Mouse (Mus musculus) adrenal gland, adult 8-10 months (tissue): ENCODE measurements around the gene Dctn5. TPM values are rescaled to one million over a fixed set of nuclear protein-coding genes. Genes with fewer than 3 reads are reported as not detected.
"Not testable (repeated sequence)": the region's sequence is repeated elsewhere in the genome, so short reads cannot be mapped to it uniquely, and the experiment has no call there.

Experiments used
- DNase-seq: peaks from one replicate; pipeline ENCODE4 v3.0.0; 2022
- total RNA-seq, 4 experiments: library from RNA; stranded (reverse); gene quantifications; 2 replicates each; pipeline ENCODE4 v1.2.4; 2022

Gene Dctn5
- total RNA-seq = 10 to 100 TPM; 63.1 to 82.7 (median 76.1) TPM

GRCm38 (mm10) chr7:122132497-122133337 is at the start of gene Dctn5, which contains the start of gene Palb2:
Gene Dctn5, plus strand, starts transcription at chr7:122133041.
Gene Palb2, minus strand, starts transcription at chr7:122132985.
- DNase-seq = peak; percentile 97

DNA sequence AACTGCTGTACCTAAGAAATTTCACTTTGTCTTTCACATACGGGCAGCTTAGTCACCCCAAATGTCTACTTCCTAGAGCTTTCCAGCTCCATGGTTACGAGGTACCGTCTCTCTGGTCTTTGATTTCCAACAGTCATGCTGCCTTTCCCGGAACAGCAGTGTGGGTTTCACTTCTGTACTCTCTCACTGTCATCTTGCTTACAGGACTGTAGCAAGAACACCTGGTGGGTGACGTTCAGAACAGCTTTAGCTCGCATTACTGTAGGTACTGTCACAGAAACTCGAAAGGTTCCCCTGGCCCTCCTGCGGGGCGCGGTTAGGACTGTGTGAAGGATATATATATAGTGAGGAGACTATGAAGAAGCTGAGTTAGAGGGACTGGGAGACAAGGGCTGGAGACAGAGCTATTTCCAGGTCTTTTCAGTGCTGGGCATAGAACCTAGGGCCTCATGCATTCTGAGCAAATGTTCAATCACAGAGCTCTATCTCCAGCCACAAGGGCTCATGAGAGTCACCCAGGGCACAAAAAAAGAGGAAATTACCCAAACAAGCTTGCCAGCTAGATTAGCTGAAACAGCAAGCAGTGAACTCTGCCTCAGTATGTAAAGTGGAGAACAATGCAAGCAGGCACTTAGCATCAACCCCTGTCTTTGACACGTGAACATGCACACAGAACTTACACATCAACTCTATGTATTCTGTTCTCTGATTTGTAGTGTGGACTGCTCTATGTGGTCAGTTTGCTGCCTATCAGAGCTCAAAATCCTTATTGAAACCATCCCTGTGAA is 45.5 kb upstream of the Dctn5 start:
- no peak for DNase-seq

GRCm38 (mm10) chr7:122094564-122095330 is 38.1 kb upstream of the Dctn5 start:
- no peak for DNase-seq

DNA sequence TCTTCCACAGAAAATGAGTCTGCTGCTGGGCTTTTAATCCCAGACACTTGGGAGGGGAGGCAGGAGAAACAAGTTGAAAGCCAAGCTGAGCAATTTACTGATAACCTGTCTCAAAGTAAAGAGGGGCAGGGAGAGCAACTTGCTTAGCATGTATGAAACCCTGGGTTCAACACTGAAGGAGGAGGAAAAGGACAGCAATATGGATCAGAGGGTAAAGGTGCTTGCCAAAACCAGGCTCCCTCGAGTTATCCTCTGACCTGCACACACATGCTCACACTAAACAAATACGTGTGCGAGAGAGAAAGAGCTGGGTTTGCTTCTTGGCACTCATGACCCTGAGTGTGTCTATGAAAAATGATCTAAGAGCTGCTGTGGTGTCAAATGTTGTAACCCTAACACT is 34.8 kb upstream of the Dctn5 start:
- DNase-seq = no peak

- DNase-seq = no peak
Measured at GRCm38 (mm10) chr7:122099222-122099621, 33.6 kb upstream of the Dctn5 start.

- not testable (repeated sequence) for DNase-seq
Measured at GRCm38 (mm10) chr7:122101014-122101746, 31.7 kb upstream of the Dctn5 start.

GRCm38 (mm10) chr7:122101747-122102244 is 31.0 kb upstream of the Dctn5 start, which contains the start of gene Ndufab1:
Gene Ndufab1, minus strand, starts transcription at chr7:122101886.
- peak; percentile 78 for DNase-seq

DNA sequence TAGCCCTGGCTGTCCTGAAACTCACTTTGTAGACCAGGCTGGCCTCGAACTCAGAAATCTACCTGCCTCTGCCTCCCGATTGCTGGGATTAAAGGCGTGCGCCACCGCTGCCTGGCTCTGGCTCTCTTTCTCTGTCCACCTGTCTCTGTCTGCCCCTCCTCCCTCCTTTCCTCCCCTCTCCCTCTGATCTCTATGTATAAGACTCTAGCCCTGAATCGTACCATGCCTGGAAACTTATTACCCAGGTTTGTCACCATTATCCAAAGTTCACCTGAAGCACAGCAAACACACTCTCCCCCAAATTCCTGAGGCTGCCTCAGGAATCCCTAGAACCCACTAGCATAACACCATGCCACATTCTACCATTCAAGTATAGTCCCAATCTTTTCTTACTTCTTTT is 24.6 kb upstream of the Dctn5 start:
- no peak for DNase-seq

- no peak for DNase-seq
Measured at GRCm38 (mm10) chr7:122123518-122123917, 9.3 kb upstream of the Dctn5 start.

DNA sequence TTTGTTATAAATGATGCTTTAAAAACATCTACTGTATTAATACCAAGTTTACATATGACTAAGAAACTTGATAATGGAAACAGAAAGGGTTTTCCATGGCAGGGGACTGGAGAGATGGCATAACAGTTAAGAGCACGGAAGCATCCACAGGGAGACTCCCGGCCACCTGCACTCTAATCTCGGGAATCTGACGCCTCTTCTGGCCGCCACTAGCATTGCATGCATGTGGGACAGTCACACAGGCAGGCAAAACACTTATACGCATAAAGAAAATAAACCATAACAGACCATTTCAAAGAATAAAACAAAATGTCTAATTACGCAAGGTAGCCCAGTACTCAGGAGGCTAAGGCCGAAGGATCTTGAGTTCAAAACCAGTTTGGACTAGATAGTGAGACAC is 7.2 kb upstream of the Dctn5 start:
- DNase-seq = no peak

DNA sequence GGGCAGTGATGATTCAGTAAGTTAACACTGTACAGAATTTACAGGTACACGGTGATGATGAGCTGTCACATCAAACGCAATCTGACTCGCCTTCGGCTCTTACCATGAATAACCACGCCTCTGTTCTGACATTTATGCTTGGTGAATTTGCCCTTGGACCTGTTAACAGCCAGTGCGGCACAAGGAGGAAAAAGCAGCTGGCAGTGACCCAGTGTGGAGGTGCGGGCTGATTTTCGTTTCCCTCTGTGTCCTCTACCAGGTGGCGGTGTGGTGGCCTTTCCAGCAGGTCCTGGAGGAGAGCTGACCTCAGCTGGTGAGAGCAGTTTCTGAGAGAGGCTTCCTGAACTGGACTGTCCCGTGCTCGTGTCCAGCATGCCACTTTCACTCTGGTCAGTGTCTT is 5.9 kb upstream of the Dctn5 start:
- DNase-seq = no peak

- no peak for DNase-seq
Measured at GRCm38 (mm10) chr7:122131834-122132233, 1.0 kb upstream of the Dctn5 start.

DNA sequence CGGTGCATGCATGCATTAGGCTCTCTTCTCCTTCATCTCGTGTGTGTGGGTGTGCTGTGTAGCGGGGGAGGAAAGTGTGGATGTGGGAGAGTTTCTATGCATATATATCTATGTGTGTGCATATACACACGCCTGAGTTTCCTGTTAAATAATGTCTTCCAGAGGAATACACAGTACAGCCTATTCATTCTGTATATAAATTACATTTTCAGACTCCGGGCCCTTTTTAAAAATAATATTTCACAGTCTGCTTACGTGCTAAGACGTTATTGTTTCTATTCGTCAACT is 441 bp downstream of the Dctn5 start:
- DNase-seq = no peak

DNA sequence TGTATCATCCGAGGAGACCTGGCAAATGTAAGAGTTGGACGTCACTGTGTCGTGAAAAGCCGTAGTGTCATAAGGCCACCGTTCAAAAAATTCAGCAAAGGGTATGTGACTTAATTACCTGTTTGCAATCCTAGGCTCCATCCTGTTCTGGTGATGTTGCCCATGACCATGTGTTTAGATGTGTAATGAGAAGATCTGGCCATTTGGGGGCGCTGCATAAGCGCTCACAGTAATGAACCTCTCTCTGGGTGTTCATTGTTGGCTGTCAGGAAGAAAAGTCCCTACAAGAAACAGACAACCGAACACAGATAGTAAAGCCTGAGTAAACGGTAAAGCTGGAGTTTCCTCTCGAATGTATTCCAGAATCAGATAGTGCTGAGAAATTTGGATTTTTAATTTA is 2.2 kb downstream of the Dctn5 start:
- no peak for DNase-seq

DNA sequence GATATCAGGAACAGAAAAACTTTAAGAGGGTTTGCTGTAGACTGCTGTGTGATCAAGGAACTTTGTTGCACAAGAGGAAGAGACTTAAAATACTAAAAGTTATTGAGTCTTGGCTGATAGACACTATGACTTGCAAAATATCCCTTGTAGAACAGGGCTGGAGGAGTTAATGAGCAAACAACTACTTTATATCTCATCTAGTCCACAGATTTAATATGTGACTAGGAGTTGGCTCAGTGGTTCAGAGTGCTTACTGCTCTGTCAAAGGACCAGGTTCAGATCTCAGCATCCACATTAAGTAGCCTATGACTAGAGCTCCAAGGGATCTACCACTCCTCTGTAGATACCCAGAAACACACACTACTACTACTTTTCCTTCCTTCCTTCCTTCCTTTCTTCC is 4.2 kb downstream of the Dctn5 start:
- DNase-seq = no peak

- DNase-seq = no peak
Measured at GRCm38 (mm10) chr7:122138190-122138589, 5.3 kb downstream of the Dctn5 start.

- no peak for DNase-seq
Measured at GRCm38 (mm10) chr7:122140991-122141390, 8.2 kb downstream of the Dctn5 start.

DNA sequence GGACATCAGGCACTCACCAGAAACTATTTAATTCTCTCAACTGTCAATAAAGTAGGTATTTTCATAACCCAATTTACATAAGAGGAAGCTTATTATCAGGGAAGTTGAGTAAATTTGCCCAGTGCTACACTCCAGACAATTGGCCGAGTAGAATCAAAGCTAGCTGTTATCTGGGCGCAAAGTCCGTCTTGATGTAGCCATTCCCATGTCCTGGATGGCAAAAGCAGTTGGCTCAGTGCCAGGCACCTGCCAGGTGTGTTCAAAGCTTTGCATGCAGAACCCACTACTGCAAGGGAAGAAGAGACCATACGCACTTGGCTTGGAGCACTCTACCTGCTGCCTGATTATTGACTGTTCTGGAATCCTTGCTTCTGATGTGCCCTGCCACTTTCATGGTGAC is 19.6 kb downstream of the Dctn5 start:
- DNase-seq = no peak

- DNase-seq = no peak
Measured at GRCm38 (mm10) chr7:122158488-122158887, 25.6 kb downstream of the Dctn5 start.

GRCm38 (mm10) chr7:122158915-122159902 is 26.4 kb downstream of the Dctn5 start, which contains the start of gene Plk1:
Gene Plk1, plus strand, starts transcription at chr7:122159439.
- peak; percentile 72 for DNase-seq

GRCm38 (mm10) chr7:122160037-122160436 is 27.2 kb downstream of the Dctn5 start:
- DNase-seq = no peak
